Mouse (Mus musculus): Measurements from ENCODE around the gene Cdc42se1. TPM values are rescaled to one million over a fixed set of nuclear protein-coding genes. Genes with fewer than 3 reads are reported as not detected.

Cdc42se1 gene
- polyA plus RNA-seq, 2 experiments, result 76.1 to 126 TPM

DNA sequence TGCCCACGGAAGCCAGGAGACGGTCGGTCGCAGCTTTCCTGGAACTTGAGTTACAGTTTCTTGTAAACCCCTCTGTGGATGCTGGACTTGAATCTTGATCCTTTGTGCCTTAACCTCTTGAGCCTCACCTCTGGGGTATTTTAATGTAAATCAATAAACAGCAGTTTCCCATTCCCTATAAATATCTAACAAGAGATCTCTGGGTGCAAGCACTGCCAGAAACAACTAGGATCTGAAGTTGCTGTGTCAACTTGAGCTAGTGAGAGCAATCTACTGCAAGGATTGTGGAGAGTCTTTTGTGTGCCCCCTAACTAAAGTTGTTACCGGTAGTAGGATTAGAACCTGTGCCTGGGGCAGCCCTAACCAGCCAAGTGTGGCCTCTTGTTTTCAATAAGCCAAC is 56.9 kb downstream of the Cdc42se1 start:
- H3K4me2 ChIP-seq (replicated peaks; ENCODE audit: low read depth, low read length, severe bottlenecking), result no peak overlapping the region
- ATAC-seq (ENCODE audit: low FRiP score, low read depth) (no peak), DNase-seq (ENCODE audit: low spot score) (no peak)
- no peaks in the 10 kb centered on the region for H3K27me3 ChIP-seq (ENCODE audit: control insufficient read depth, insufficient read depth, low read length)
- no peak overlapping the region for H3K9ac ChIP-seq (ENCODE audit: low read depth, low read length, severe bottlenecking)
- H3K4me3 ChIP-seq (replicated peaks; ENCODE audit: low read length), result no peak overlapping the region
- no peaks in the 10 kb centered on the region for H3K9me3 ChIP-seq (ENCODE audit: control insufficient read depth, low read length)
- no peak overlapping the region for H3K27ac ChIP-seq (replicated peaks; ENCODE audit: low read depth, low read length)
- 87% methylated on average over 5 of the region's 5 CpGs for WGBS
- peaks cover 32% of the 10 kb centered on the region for H3K36me3 ChIP-seq (ENCODE audit: control insufficient read depth, insufficient read depth, low read length)
- TF ChIP-seq POLR2A (IDR thresholded peaks at IDR 0.05; ENCODE audit: borderline replicate concordance, extremely low read depth, insufficient read depth, insufficient read length), result no peak
- peaks cover 12% of the 10 kb centered on the region for H3K4me1 ChIP-seq (ENCODE audit: control insufficient read depth, insufficient read depth, low read length)

Other genes starting within 250 kb of the Cdc42se1 start
- 26.8 and 28.8 TPM in 2 replicates for gene Zfp687, start 213.3 kb upstream of the Cdc42se1 start, polyA plus RNA-seq (2012; rRNA removed)
- gene Zfp687, start 213.3 kb upstream of the Cdc42se1 start, polyA plus RNA-seq (2014; fragmentation: Nextera tagmentation; extraction: Ambion mirVana), result 18.8 and 23.2 TPM in 2 replicates
- 249 and 282 TPM in 2 replicates for gene Psmd4, start 186.1 kb upstream of the Cdc42se1 start, polyA plus RNA-seq (2012; rRNA removed)
- gene Psmd4, start 186.1 kb upstream of the Cdc42se1 start, polyA plus RNA-seq (2014; fragmentation: Nextera tagmentation; extraction: Ambion mirVana), result 258 and 280 TPM in 2 replicates
- gene Pip5k1a, start 121.8 kb upstream of the Cdc42se1 start, polyA plus RNA-seq (2012; rRNA removed), result 35.1 and 41.2 TPM in 2 replicates
- gene Pip5k1a, start 121.8 kb upstream of the Cdc42se1 start, polyA plus RNA-seq (2014; fragmentation: Nextera tagmentation; extraction: Ambion mirVana), result 15.7 and 16.5 TPM in 2 replicates
- 125 and 130 TPM in 2 replicates for gene Vps72, start 117.7 kb upstream of the Cdc42se1 start, polyA plus RNA-seq (2012; rRNA removed)
- 141 and 163 TPM in 2 replicates for gene Vps72, start 117.7 kb upstream of the Cdc42se1 start, polyA plus RNA-seq (2014; fragmentation: Nextera tagmentation; extraction: Ambion mirVana)
- 3.2 and 5.0 TPM in 2 replicates for gene Tmod4, start 104.3 kb upstream of the Cdc42se1 start, polyA plus RNA-seq (2012; rRNA removed)
- gene Tmod4, start 104.3 kb upstream of the Cdc42se1 start, polyA plus RNA-seq (2014; fragmentation: Nextera tagmentation; extraction: Ambion mirVana), result 2.9 and 3.7 TPM in 2 replicates
- 85.0 and 106 TPM in 2 replicates for gene Scnm1, start 94.7 kb upstream of the Cdc42se1 start, polyA plus RNA-seq (2012; rRNA removed)
- gene Scnm1, start 94.7 kb upstream of the Cdc42se1 start, polyA plus RNA-seq (2014; fragmentation: Nextera tagmentation; extraction: Ambion mirVana), result 65.7 and 73.1 TPM in 2 replicates
- gene Lysmd1, start 94.6 kb upstream of the Cdc42se1 start, polyA plus RNA-seq (2012; rRNA removed), result 11.7 and 11.8 TPM in 2 replicates
- gene Lysmd1, start 94.6 kb upstream of the Cdc42se1 start, polyA plus RNA-seq (2014; fragmentation: Nextera tagmentation; extraction: Ambion mirVana), result 13.3 and 15.3 TPM in 2 replicates
- 4.4 and 4.9 TPM in 2 replicates for gene Tnfaip8l2, start 86.4 kb upstream of the Cdc42se1 start, polyA plus RNA-seq (2012; rRNA removed)
- 6.1 and 8.0 TPM in 2 replicates for gene Tnfaip8l2, start 86.4 kb upstream of the Cdc42se1 start, polyA plus RNA-seq (2014; fragmentation: Nextera tagmentation; extraction: Ambion mirVana)
- 56.5 and 79.0 TPM in 2 replicates for gene Sema6c, start 68.3 kb upstream of the Cdc42se1 start, polyA plus RNA-seq (2012; rRNA removed)
- 14.0 and 15.7 TPM in 2 replicates for gene Sema6c, start 68.3 kb upstream of the Cdc42se1 start, polyA plus RNA-seq (2014; fragmentation: Nextera tagmentation; extraction: Ambion mirVana)
- 26.2 and 26.4 TPM in 2 replicates for gene Gabpb2, start 10.8 kb upstream of the Cdc42se1 start, polyA plus RNA-seq (2012; rRNA removed)
- 9.7 and 11.5 TPM in 2 replicates for gene Gabpb2, start 10.8 kb upstream of the Cdc42se1 start, polyA plus RNA-seq (2014; fragmentation: Nextera tagmentation; extraction: Ambion mirVana)
- 38.5 and 42.4 TPM in 2 replicates for gene Mllt11, start 3.4 kb downstream of the Cdc42se1 start, polyA plus RNA-seq (2012; rRNA removed)
- 16.7 and 17.4 TPM in 2 replicates for gene Mllt11, start 3.4 kb downstream of the Cdc42se1 start, polyA plus RNA-seq (2014; fragmentation: Nextera tagmentation; extraction: Ambion mirVana)
- gene Gm128, start 12.9 kb downstream of the Cdc42se1 start, polyA plus RNA-seq (2012; rRNA removed), result 0.87 and 0.89 TPM in 2 replicates
- gene Gm128, start 12.9 kb downstream of the Cdc42se1 start, polyA plus RNA-seq (2014; fragmentation: Nextera tagmentation; extraction: Ambion mirVana), result 0.50 and 0.63 TPM in 2 replicates
- 6.8 and 12.0 TPM in 2 replicates for gene Bnipl, start 22.5 kb downstream of the Cdc42se1 start, polyA plus RNA-seq (2012; rRNA removed)
- gene Bnipl, start 22.5 kb downstream of the Cdc42se1 start, polyA plus RNA-seq (2014; fragmentation: Nextera tagmentation; extraction: Ambion mirVana), result 11.7 and 13.3 TPM in 2 replicates
- 45.8 and 57.9 TPM in 2 replicates for gene Mindy1, start 52.6 kb downstream of the Cdc42se1 start, polyA plus RNA-seq (2012; rRNA removed)
- gene Mindy1, start 52.6 kb downstream of the Cdc42se1 start, polyA plus RNA-seq (2014; fragmentation: Nextera tagmentation; extraction: Ambion mirVana), result 45.6 and 47.5 TPM in 2 replicates
- 31.5 and 38.0 TPM in 2 replicates for gene Prune1, start 53.3 kb downstream of the Cdc42se1 start, polyA plus RNA-seq (2012; rRNA removed)
- 21.8 and 24.0 TPM in 2 replicates for gene Prune1, start 53.3 kb downstream of the Cdc42se1 start, polyA plus RNA-seq (2014; fragmentation: Nextera tagmentation; extraction: Ambion mirVana)
- 3.8 and 4.7 TPM in 2 replicates for gene Anxa9, start 78.4 kb downstream of the Cdc42se1 start, polyA plus RNA-seq (2012; rRNA removed)
- gene Anxa9, start 78.4 kb downstream of the Cdc42se1 start, polyA plus RNA-seq (2014; fragmentation: Nextera tagmentation; extraction: Ambion mirVana), result 4.7 and 4.9 TPM in 2 replicates
- gene Cers2, start 86.1 kb downstream of the Cdc42se1 start, polyA plus RNA-seq (2012; rRNA removed), result 183 TPM in 2 replicates
- gene Cers2, start 86.1 kb downstream of the Cdc42se1 start, polyA plus RNA-seq (2014; fragmentation: Nextera tagmentation; extraction: Ambion mirVana), result 140 and 155 TPM in 2 replicates
- gene Setdb1, start 128.5 kb downstream of the Cdc42se1 start, polyA plus RNA-seq (2012; rRNA removed), result 56.2 and 57.9 TPM in 2 replicates
- 44.2 and 51.7 TPM in 2 replicates for gene Setdb1, start 128.5 kb downstream of the Cdc42se1 start, polyA plus RNA-seq (2014; fragmentation: Nextera tagmentation; extraction: Ambion mirVana)
- 0.18 TPM in 1 of 2 replicates, not detected in the other for gene 4930558C23Rik, start 174.1 kb downstream of the Cdc42se1 start, polyA plus RNA-seq (2012; rRNA removed)
- gene 4930558C23Rik, start 174.1 kb downstream of the Cdc42se1 start, polyA plus RNA-seq (2014; fragmentation: Nextera tagmentation; extraction: Ambion mirVana), result not detected in 2 replicates
- 57.1 and 70.3 TPM in 2 replicates for gene Arnt, start 205.7 kb downstream of the Cdc42se1 start, polyA plus RNA-seq (2012; rRNA removed)
- 37.9 and 44.8 TPM in 2 replicates for gene Arnt, start 205.7 kb downstream of the Cdc42se1 start, polyA plus RNA-seq (2014; fragmentation: Nextera tagmentation; extraction: Ambion mirVana)